Mouse (Mus musculus) T-helper 1 cell (primary cell): ENCODE measurements around the gene Ubtd1.

Experiments
- in situ Hi-C: fragments of 300-600 bp; cut with MboI, MseI; formaldehyde crosslinking; loops from one replicate; pipeline ENCODE4 v1.15.1; 2025; ENCODE audit warnings: high pct_unique_total_duplicates

Ubtd1 gene

GRCm38 (mm10) chr19:42021681-42022541 lies 40.3 kb downstream of the Ubtd1 start:
- in situ Hi-C loops: no loop called here

- in situ Hi-C loops: no loop called here
Observed at GRCm38 (mm10) chr19:42022542-42022848, 40.9 kb downstream of the Ubtd1 start.

GRCm38 (mm10) chr19:42026158-42026557 lies 44.6 kb downstream of the Ubtd1 start:
- in situ Hi-C loops: loop anchor here (5.0 kb wide), 1 partner anchor 89 kb away; no protein-coding TSS in a partner anchor

- in situ Hi-C loops: loop anchor here (5.0 kb wide), 1 partner anchor 121 kb away; no protein-coding TSS in a partner anchor
Observed at GRCm38 (mm10) chr19:42031112-42031511, 49.5 kb downstream of the Ubtd1 start.

- in situ Hi-C loops: loop anchor here (5.0 kb wide), 1 partner anchor 119 kb away; no protein-coding TSS in a partner anchor
Observed at GRCm38 (mm10) chr19:42033611-42034010, 52.0 kb downstream of the Ubtd1 start.

- in situ Hi-C loops: loop anchor here (5.0 kb wide), 1 partner anchor 118 kb away; no protein-coding TSS in a partner anchor
Observed at GRCm38 (mm10) chr19:42034146-42034775, 52.7 kb downstream of the Ubtd1 start.

GRCm38 (mm10) chr19:42034881-42035455 lies 53.4 kb downstream of the Ubtd1 start:
- in situ Hi-C loops: loop anchor here (5.0 kb wide), 1 partner anchor 117 kb away; no protein-coding TSS in a partner anchor

- in situ Hi-C loops: no loop called here
Observed at GRCm38 (mm10) chr19:42035456-42036248, 54.1 kb downstream of the Ubtd1 start, which contains the start of gene Ankrd2. TSS of gene Ankrd2 (plus strand) at chr19:42036000.

GRCm38 (mm10) chr19:42036357-42036756 lies 54.8 kb downstream of the Ubtd1 start:
- in situ Hi-C loops: no loop called here

GRCm38 (mm10) chr19:42037167-42037702 lies 55.7 kb downstream of the Ubtd1 start:
- in situ Hi-C loops: no loop called here

- in situ Hi-C loops: no loop called here
Observed at GRCm38 (mm10) chr19:42038310-42038709, 56.7 kb downstream of the Ubtd1 start.

GRCm38 (mm10) chr19:42043988-42044387 lies 62.4 kb downstream of the Ubtd1 start:
- in situ Hi-C loops: no loop called here

GRCm38 (mm10) chr19:42045269-42046102 lies 63.9 kb downstream of the Ubtd1 start, which contains the start of gene Hoga1:
TSS of gene Hoga1 (plus strand) at chr19:42045610.
- in situ Hi-C loops: no loop called here

GRCm38 (mm10) chr19:42050251-42050650 lies 68.7 kb downstream of the Ubtd1 start:
- in situ Hi-C loops: no loop called here

GRCm38 (mm10) chr19:42051351-42051750 lies 69.8 kb downstream of the Ubtd1 start:
- in situ Hi-C loops: no loop called here

GRCm38 (mm10) chr19:42051948-42052347 lies 70.4 kb downstream of the Ubtd1 start, which contains the start of gene 4933411K16Rik:
TSS of gene 4933411K16Rik (plus strand) at chr19:42052248.
- in situ Hi-C loops: no loop called here

GRCm38 (mm10) chr19:42054255-42054654 lies 72.7 kb downstream of the Ubtd1 start:
- in situ Hi-C loops: no loop called here

- in situ Hi-C loops: no loop called here
Observed at GRCm38 (mm10) chr19:42055881-42056280, 74.3 kb downstream of the Ubtd1 start.

- in situ Hi-C loops: no loop called here
Observed at GRCm38 (mm10) chr19:42056719-42057409, 75.3 kb downstream of the Ubtd1 start.
